Mouse (Mus musculus): Measurements from ENCODE around the gene Gas2l3. TPM values are rescaled to one million over a fixed set of nuclear protein-coding genes. Genes with fewer than 3 reads are reported as not detected.

The Gas2l3 gene
- polyA plus RNA-seq, 1 experiment = not detected

DNA sequence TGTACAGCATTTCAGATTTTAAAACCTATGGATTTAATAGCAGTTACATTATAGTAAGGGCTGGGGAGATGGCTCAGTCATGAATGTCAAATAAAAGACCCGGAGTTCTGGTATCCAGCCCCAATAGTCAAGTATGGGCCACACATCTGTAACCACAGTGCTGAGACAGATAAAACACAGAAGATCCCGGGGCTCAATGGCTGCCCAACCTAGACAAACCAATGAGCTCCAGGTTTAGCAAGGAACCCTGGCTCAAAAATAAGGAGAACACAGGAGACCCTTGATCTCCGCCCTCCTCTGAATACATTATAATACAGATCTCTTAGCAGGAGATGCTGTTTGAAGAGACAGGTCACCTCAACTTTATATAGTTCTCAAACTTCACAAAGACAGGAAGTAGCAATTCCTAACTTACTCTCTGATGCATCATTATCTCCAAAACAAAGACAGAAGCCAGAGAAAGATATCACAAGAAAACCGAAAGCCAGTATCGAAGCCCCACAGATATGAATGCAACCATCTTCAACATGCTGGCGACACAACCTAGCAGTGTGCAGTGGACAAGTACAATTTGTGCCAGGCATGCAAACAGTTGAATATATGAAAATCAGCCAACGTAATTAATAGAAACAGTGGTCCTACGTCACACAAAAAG is 21.1 kb downstream of the Gas2l3 start:
- TF ChIP-seq POLR2A (IDR thresholded peaks at IDR 0.05; ENCODE audit: insufficient read depth, low read depth, low read length) = no peak
- TF ChIP-seq CTCF (IDR thresholded peaks at IDR 0.05; ENCODE audit: insufficient read depth, low read depth, low read length) = no peak
- no peak overlapping the region for H3K27ac ChIP-seq (ENCODE audit: insufficient read depth, low read depth, low read length)
- 95% methylated on average over 8 of the region's 8 CpGs for WGBS

DNA sequence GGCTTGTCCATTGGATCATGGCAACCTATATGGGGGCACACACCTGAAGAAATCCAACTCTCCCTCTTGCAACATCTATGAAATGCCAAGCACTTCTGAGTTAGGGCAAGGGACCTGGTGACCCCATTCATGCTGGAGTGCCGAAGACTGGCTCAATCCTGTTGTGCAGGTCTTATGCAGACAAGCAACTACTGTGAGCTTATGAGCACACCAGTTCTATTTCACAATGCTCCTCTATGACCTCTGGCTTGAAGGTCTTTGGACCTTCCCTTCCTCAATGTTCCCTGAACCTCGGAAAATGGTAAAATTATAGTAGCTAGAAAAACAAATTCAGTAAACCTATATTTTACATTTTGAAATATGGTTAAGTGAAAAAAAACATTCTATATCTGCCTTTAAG is 25.8 kb downstream of the Gas2l3 start:
- 95% methylated on average over 2 of the region's 2 CpGs for WGBS
- TF ChIP-seq POLR2A (IDR thresholded peaks at IDR 0.05; ENCODE audit: insufficient read depth, low read depth, low read length) (no peak), CTCF (IDR thresholded peaks at IDR 0.05; ENCODE audit: insufficient read depth, low read depth, low read length) (no peak)

More for the DNA sequence above, 21.1 kb downstream of the Gas2l3 start:
- Histone ChIP-seq H3K4me3 (ENCODE audit: insufficient read depth, low read depth, low read length) (no peak overlapping the region), H3K4me1 (ENCODE audit: control insufficient read depth, insufficient read depth, low read length) (no peaks in the 10 kb centered on the region)

DNA sequence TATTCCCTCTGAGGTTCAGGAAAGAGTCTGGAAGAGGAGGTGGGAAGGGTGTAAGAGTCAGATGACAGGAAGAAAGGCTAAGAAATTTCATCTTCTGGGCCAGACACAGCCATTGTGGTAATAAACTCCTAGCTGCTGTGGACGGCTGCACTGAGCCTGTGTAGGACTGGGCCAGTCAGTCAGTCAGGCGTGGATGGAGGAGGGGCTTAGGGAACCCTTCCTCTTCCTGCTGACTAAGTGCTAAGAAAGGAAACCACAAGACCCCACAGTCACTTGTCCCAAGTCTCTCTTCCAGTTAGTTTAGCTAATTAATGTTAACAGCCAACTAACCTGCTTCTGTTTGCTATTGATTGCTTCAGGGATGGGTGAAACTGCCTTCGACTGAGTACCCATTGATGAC is 28.3 kb downstream of the Gas2l3 start:
- no peak overlapping the region for H3K27ac ChIP-seq (ENCODE audit: insufficient read depth, low read depth, low read length)
- H3K4me1 ChIP-seq (ENCODE audit: control insufficient read depth, insufficient read depth, low read length) = no peaks in the 10 kb centered on the region
- WGBS = 92% methylated on average over 3 of the region's 3 CpGs
- no peak overlapping the region for H3K4me3 ChIP-seq (ENCODE audit: insufficient read depth, low read depth, low read length)
- TF ChIP-seq POLR2A (IDR thresholded peaks at IDR 0.05; ENCODE audit: insufficient read depth, low read depth, low read length) = no peak

More for the DNA sequence above, 25.8 kb downstream of the Gas2l3 start:
- Histone ChIP-seq H3K4me1 (ENCODE audit: control insufficient read depth, insufficient read depth, low read length) (no peaks in the 10 kb centered on the region), H3K4me3 (ENCODE audit: insufficient read depth, low read depth, low read length) (no peak overlapping the region), H3K27ac (ENCODE audit: insufficient read depth, low read depth, low read length) (no peak overlapping the region)

DNA sequence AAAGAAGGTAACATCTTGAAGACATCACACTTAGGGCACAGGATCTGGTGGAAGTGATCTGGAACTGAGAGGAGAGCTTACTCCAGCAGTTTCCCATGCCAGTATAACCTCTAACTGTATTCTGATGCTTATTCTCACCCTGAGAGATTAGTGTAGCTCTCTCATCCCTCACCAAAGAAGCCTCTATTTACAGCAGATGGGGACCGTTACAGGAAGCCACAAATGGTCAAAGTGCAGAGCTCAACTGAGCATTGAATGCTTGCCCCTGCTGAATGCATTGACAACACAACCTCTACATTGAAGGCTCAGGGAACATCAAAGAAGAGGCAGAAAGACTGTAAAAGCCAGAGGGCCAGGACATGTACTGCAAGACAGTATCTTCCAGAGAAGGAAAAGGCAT is 36.2 kb downstream of the Gas2l3 start:
- TF ChIP-seq CTCF (IDR thresholded peaks at IDR 0.05; ENCODE audit: insufficient read depth, low read depth, low read length) (no peak), POLR2A (IDR thresholded peaks at IDR 0.05; ENCODE audit: insufficient read depth, low read depth, low read length) (no peak)
- no peak overlapping the region for H3K4me3 ChIP-seq (ENCODE audit: insufficient read depth, low read depth, low read length)
- no peak overlapping the region for H3K27ac ChIP-seq (ENCODE audit: insufficient read depth, low read depth, low read length)
- no peaks in the 10 kb centered on the region for H3K4me1 ChIP-seq (ENCODE audit: control insufficient read depth, insufficient read depth, low read length)
- WGBS = 81% methylated on average over 1 of the region's 1 CpGs

DNA sequence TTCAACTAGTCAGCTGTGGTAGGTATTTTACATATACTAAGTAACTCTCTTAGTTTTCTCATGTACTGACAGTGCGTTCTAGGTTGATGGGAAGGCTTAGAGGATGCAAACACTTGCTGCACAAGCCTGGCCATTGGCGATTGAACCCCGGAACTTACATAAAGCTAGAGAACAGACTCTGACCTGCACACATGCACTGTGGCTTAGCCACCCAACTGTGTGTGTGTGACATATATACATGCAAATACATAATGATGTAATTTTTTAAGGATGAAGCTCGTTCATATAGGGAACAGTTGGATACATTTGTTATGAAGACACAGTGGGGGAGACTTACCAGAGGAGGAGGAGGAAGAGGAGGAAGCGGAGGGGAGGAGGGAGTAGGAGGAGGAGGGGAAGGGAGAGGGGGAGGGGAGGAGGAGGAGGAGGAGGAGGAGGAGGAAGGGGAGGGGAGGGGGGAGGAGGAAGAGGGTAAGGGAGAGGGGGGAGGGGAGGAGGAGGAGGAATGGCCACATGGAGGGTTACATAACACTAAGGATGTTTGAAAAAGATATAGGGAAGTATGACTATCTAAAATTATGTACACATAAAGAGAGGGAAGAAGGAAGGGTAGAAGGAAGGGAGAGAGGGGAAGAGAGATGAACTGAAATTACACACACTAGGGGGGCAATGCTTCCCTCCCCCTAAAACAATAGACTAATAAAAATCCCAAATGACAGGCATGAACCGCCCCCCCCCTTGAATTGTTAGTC is 36.9 kb downstream of the Gas2l3 start:
- WGBS = 89% methylated on average over 5 of the region's 6 CpGs
- Histone ChIP-seq H3K4me3 (ENCODE audit: insufficient read depth, low read depth, low read length) (no peak overlapping the region), H3K27ac (ENCODE audit: insufficient read depth, low read depth, low read length) (no peak overlapping the region), H3K4me1 (ENCODE audit: control insufficient read depth, insufficient read depth, low read length) (no peaks in the 10 kb centered on the region)
- TF ChIP-seq CTCF (IDR thresholded peaks at IDR 0.05; ENCODE audit: insufficient read depth, low read depth, low read length) = no peak
- no peak for TF ChIP-seq POLR2A (IDR thresholded peaks at IDR 0.05; ENCODE audit: insufficient read depth, low read depth, low read length)

DNA sequence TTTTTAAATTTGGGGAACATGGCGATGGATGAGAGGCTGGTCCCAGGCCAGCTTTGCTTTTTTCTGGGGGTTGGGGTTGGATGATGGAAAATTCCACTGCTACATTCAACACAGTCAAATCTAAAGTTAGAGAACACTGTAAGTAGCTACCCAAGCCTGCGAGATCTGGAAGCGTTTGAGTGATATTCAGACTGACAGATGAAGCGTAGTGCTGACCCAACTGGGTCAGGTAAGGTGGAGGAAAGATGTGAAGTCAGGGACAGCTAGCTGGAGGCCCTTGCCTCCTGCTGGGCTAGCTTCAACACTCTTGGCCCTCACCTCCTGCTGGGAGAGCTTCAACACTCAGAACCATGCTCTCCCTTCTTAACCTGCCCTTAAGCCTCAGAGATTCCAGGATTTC is 38.8 kb downstream of the Gas2l3 start:
- Histone ChIP-seq H3K4me1 (ENCODE audit: control insufficient read depth, insufficient read depth, low read length) (peaks cover 4% of the 10 kb centered on the region; the same call in 1 of the 2 replicates), H3K27ac (ENCODE audit: insufficient read depth, low read depth, low read length) (no peak overlapping the region), H3K4me3 (ENCODE audit: insufficient read depth, low read depth, low read length) (no peak overlapping the region)
- WGBS = 92% methylated on average over 4 of the region's 4 CpGs
- TF ChIP-seq POLR2A (IDR thresholded peaks at IDR 0.05; ENCODE audit: insufficient read depth, low read depth, low read length) (no peak), CTCF (IDR thresholded peaks at IDR 0.05; ENCODE audit: insufficient read depth, low read depth, low read length) (no peak)

DNA sequence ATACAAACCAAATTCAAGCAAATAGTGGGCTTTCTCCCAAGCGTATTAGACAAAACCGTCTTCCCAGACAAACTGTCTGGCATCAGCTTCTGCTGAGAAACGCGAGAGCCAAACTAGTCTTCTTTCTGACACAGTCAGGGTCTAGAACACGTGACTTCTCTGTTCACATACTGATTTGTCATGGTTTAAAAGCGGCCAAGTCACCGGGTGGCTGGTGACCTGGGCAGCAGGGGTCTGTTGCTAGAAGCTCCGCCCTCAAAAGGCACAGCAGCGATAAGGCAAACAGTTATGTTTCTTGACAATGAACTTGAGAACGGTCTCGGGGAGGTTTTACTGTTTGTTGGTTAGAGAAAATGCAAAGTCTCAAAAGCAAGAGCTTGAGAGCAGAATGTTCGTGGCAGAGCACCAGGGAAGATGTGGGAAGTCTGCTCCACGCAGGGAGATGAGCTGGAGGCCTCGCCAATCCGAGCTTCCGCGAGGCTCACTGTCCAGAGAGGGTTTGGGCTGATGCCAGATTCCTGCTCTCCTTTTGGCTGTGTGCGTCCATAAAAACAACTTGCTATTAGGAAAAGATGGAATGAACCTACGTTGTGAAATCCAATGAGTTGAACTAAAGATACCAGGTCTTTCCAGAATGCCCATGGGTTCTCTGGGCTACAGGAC is 43.0 kb downstream of the Gas2l3 start:
- Histone ChIP-seq H3K27ac (ENCODE audit: insufficient read depth, low read depth, low read length) (no peak overlapping the region), H3K4me1 (ENCODE audit: control insufficient read depth, insufficient read depth, low read length) (peaks cover 6% of the 10 kb centered on the region), H3K4me3 (ENCODE audit: insufficient read depth, low read depth, low read length) (no peak overlapping the region)
- 69% methylated on average over 19 of the region's 19 CpGs for WGBS
- TF ChIP-seq POLR2A (IDR thresholded peaks at IDR 0.05; ENCODE audit: insufficient read depth, low read depth, low read length) (no peak), CTCF (IDR thresholded peaks at IDR 0.05; ENCODE audit: insufficient read depth, low read depth, low read length) (no peak)

DNA sequence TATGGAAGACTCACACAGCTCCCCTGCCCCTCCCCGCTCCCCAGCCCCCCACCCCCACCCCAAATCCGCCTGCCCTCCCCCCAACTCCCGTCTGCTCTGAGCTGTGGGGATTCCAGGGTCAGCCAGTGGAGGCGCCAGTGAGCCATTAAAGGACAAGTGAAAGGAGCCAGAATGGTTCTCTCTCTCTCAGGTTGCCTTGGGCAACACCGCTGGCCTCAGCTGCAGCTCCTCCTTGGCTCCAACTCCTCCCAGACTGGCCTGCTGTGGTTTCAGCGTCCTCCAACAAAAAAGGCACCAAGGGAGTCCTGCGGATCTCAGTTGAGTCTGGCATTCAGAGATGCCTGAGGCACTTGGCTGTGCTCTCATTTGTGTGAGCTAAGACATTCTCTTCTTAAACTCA is 47.9 kb downstream of the Gas2l3 start:
- H3K27ac ChIP-seq (ENCODE audit: insufficient read depth, low read depth, low read length) = no peak overlapping the region
- H3K4me1 ChIP-seq (ENCODE audit: control insufficient read depth, insufficient read depth, low read length) = peaks cover 12% of the 10 kb centered on the region
- TF ChIP-seq CTCF (IDR thresholded peaks at IDR 0.05; ENCODE audit: insufficient read depth, low read depth, low read length) (no peak), POLR2A (IDR thresholded peaks at IDR 0.05; ENCODE audit: insufficient read depth, low read depth, low read length) (no peak)
- no peak overlapping the region for H3K4me3 ChIP-seq (ENCODE audit: insufficient read depth, low read depth, low read length)
- 8% methylated on average over 7 of the region's 7 CpGs for WGBS

DNA sequence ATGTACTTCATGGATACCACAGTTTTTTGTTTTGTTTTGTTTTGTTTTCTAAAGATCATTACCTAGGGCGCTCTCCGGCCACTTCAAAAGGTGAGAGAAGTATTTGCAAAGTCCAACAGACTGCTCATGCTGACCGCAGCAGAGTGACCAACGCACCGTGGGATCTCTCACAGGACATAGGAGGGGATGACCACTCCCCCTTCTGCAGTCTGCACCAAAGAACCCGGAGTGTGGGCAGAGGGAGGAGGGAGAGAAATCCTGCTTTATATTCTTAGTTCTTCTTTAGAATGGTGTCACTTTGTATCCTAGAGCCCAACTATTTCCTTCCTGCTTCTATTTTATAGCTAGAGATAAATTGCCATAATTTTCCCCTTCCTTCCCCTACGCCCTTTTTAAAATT is 48.4 kb downstream of the Gas2l3 start:
- H3K4me3 ChIP-seq (ENCODE audit: insufficient read depth, low read depth, low read length) = no peak overlapping the region
- TF ChIP-seq POLR2A (IDR thresholded peaks at IDR 0.05; ENCODE audit: insufficient read depth, low read depth, low read length) (no peak), CTCF (IDR thresholded peaks at IDR 0.05; ENCODE audit: insufficient read depth, low read depth, low read length) (no peak)

More for the DNA sequence above, 48.4 kb downstream of the Gas2l3 start:
- no peak overlapping the region for H3K27ac ChIP-seq (ENCODE audit: insufficient read depth, low read depth, low read length)
- WGBS = 47% methylated on average over 7 of the region's 7 CpGs
- H3K4me1 ChIP-seq (ENCODE audit: control insufficient read depth, insufficient read depth, low read length) = peaks cover 10% of the 10 kb centered on the region

All from olfactory bulb, adult 2 months (tissue).